Mouse (Mus musculus) forebrain, embryonic 16.5 days (tissue): ENCODE results near the gene Fam155a. TPM values are rescaled to one million over a fixed set of nuclear protein-coding genes. Genes with fewer than 3 reads are reported as not detected.

Experiments
- microRNA-seq: library from miRNA; unstranded; fragments of <30 nt; microRNA quantifications from one replicate; pipeline ENCODE4, GENCODE M21; 2017
- polyA plus RNA-seq: library from polyadenylated mRNA; unstranded; fragments of >200 nt; fragmentation: Nextera tagmentation; extraction: Ambion mirVana; gene quantifications from 2 replicates; pipeline ENCODE4 v1.2.1, GENCODE M21; 2015

Gene Fam155a
- polyA plus RNA-seq, 1 experiment from 2014 or later = 17.6 TPM

Small RNA genes within 50 kb of the gene (microRNA-seq; reads per million reads assigned to microRNA genes)
- not detected for gene Gm47312

Other genes starting within 250 kb of the Fam155a start
- gene Gm10217, start 93.1 kb upstream of the Fam155a start, polyA plus RNA-seq = not detected in 2 replicates
- gene Lig4, start 206.5 kb upstream of the Fam155a start, polyA plus RNA-seq = 11.0 and 11.7 TPM in 2 replicates
- gene Abhd13, start 206.5 kb upstream of the Fam155a start, polyA plus RNA-seq = 15.2 and 18.3 TPM in 2 replicates
- gene Tnfsf13b, start 235.3 kb upstream of the Fam155a start, polyA plus RNA-seq = 0.43 TPM in 1 of 2 replicates, not detected in the other